Mouse (Mus musculus) midbrain, embryonic 11.5 days (tissue): Measurements from ENCODE around the gene Gm34653. TPM values are rescaled to one million over a fixed set of nuclear protein-coding genes. Genes with fewer than 3 reads are reported as not detected.
A peak's percentile ranks its signal among the peaks of the same experiment; 100 is the strongest.

Experiments used
- ATAC-seq: fragments of 200-750 bp; cut with Nextera tagmentation; 2 replicates; pipeline ENCODE4 v1.8.0; 2017; ENCODE audit warnings: moderate TSS enrichment, moderate library complexity; ENCODE audit not compliant: low FRiP score
- DNase-seq: peaks from one replicate; pipeline ENCODE4 v3.0.0; 2015; ENCODE audit warnings: low spot score; ENCODE audit errors: missing footprints
- H3K27ac ChIP-seq: fragments of 300-500 bp; sonication (generic); 2 replicates; pipeline ENCODE4 v1.5.1; 2014; ENCODE audit warnings: low read depth, low read length
- H3K27me3 ChIP-seq: fragments of 300-500 bp; sonication (generic); 2 replicates; pipeline ENCODE4 v1.6.1; 2014; ENCODE audit warnings: mild to moderate bottlenecking, low read length, moderate library complexity, mixed read lengths; ENCODE audit not compliant: control insufficient read depth, insufficient read depth
- H3K36me3 ChIP-seq: fragments of 300-500 bp; sonication (generic); 2 replicates; pipeline ENCODE4 v1.6.1; 2014; ENCODE audit warnings: mild to moderate bottlenecking, low read length, moderate library complexity, mixed read lengths; ENCODE audit not compliant: control insufficient read depth, insufficient read depth
- H3K4me1 ChIP-seq: fragments of 300-500 bp; sonication (generic); 2 replicates; pipeline ENCODE4 v1.6.1; 2014; ENCODE audit warnings: low read length; ENCODE audit not compliant: control insufficient read depth, insufficient read depth
- H3K4me2 ChIP-seq: fragments of 300-500 bp; sonication (generic); 2 replicates; pipeline ENCODE4 v1.6.1; 2014; ENCODE audit warnings: mild to moderate bottlenecking, moderate library complexity
- H3K4me3 ChIP-seq: fragments of 300-500 bp; sonication (generic); 2 replicates; pipeline ENCODE4 v1.5.1; 2014; ENCODE audit warnings: low read depth, low read length
- H3K9ac ChIP-seq: fragments of 300-500 bp; sonication (generic); 2 replicates; pipeline ENCODE4 v1.6.1; 2014; ENCODE audit warnings: low read length
- H3K9me3 ChIP-seq: fragments of 300-500 bp; sonication (generic); 2 replicates; pipeline ENCODE4 v1.6.1; 2016; ENCODE audit warnings: low read length; ENCODE audit not compliant: control insufficient read depth
- WGBS: fragments of 180-500 bp; shearing (Covaris S2); extraction: QIAGEN DNeasy Blood & Tissue Kit; methylation state at CpG from one replicate; pipeline ENCODE4 v1.1.7; 2014; 5-methylcytosine and 5-hydroxymethylcytosine counted together
- polyA plus RNA-seq: library from polyadenylated mRNA; unstranded; fragments of >200 nt; fragmentation: Nextera tagmentation; extraction: Ambion mirVana; gene quantifications from 2 replicates; pipeline ENCODE4 v1.2.1, GENCODE M21; 2014

Gene Gm34653
- polyA plus RNA-seq, 1 experiment from 2014 or later = not detected

- Histone ChIP-seq H3K9me3 (no peaks in the 10 kb centered on the region), H3K4me1 (peaks cover 15% of the 10 kb centered on the region), H3K27me3 (peaks cover 9% of the 10 kb centered on the region), H3K27ac (no peak overlapping the region), H3K4me3 (peak overlapping the region; percentile 90), H3K4me2 (peak overlapping the region; percentile 61), H3K36me3 (0 out of 2 replicates have a peak, but pooled peaks cover 4% of the 10 kb centered on the region), H3K9ac (peak overlapping the region; percentile 55)
- no peak for DNase-seq
- ATAC-seq = no peak
- WGBS = 48% methylated on average over 5 of the region's 5 CpGs
Observed at GRCm38 (mm10) chr2:34869680-34870079, 36.9 kb downstream of the Gm34653 start.

GRCm38 (mm10) chr2:34870520-34871474, 38.0 kb downstream of the Gm34653 start:
- ATAC-seq = peak; percentile 98
- peaks cover 11% of the 10 kb centered on the region for H3K27me3 ChIP-seq
- WGBS = under 1% methylated on average over 67 of the region's 67 CpGs
- DNase-seq = peak; percentile 100
- H3K9ac ChIP-seq = peak overlapping the region; percentile 93
- peak overlapping the region; percentile 90 for H3K4me3 ChIP-seq
- H3K27ac ChIP-seq = peak overlapping the region; percentile 68
- H3K9me3 ChIP-seq = no peaks in the 10 kb centered on the region
- H3K4me2 ChIP-seq = peak overlapping the region; percentile 76
- H3K36me3 ChIP-seq = no peaks in the 10 kb centered on the region
- peaks cover 15% of the 10 kb centered on the region for H3K4me1 ChIP-seq

DNA sequence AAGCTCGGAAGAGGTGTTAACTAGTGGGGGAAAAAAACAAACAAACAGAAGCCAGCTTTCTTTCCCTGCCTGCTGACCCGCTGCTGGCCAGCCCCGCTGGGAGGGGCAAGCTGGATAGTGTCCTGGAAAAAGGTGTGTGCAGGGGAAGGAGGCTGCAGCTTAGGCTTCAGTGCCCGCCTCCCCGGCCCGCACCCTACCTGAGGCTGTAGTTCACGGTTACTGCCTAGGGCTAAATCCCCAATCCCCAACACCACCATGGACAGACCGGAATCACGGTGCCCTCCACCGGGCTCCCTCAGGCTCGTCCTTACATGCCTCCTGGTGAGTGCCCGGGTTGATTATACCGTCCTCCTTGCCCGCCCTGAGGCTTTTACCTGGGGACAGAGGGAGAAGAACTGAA, 41.5 kb downstream of the Gm34653 start, which contains the start of gene Cutal:
Gene Cutal, plus strand, starts transcription at position 126 of the 400 bp plus-strand sequence.
- peaks cover 12% of the 10 kb centered on the region for H3K4me1 ChIP-seq
- H3K27me3 ChIP-seq = peaks cover 13% of the 10 kb centered on the region
- 4% methylated on average over 14 of the region's 14 CpGs for WGBS
- no peak for DNase-seq
- no peak within 1 kb of the TSS for H3K27ac ChIP-seq
- H3K4me3 ChIP-seq = peak within 1 kb of the TSS; percentile 5; the same call in 1 of the 2 replicates
- peak within 1 kb of the TSS; percentile 31 for H3K4me2 ChIP-seq
- H3K9me3 ChIP-seq = no peaks in the 10 kb centered on the region
- H3K36me3 ChIP-seq = no peaks in the 10 kb centered on the region
- H3K9ac ChIP-seq = peak within 1 kb of the TSS; percentile 45
- no peak for ATAC-seq

GRCm38 (mm10) chr2:34874816-34875345, 42.1 kb downstream of the Gm34653 start, which contains the start of gene Psmd5:
TSS of gene Psmd5 (minus strand) at chr2:34874968.
- Histone ChIP-seq H3K9me3 (no peaks in the 10 kb centered on the region), H3K9ac (peak within 1 kb of the TSS; percentile 45), H3K27ac (no peak within 1 kb of the TSS), H3K27me3 (peaks cover 13% of the 10 kb centered on the region), H3K4me1 (peaks cover 6% of the 10 kb centered on the region), H3K4me2 (peak within 1 kb of the TSS; percentile 31), H3K36me3 (no peaks in the 10 kb centered on the region), H3K4me3 (peak within 1 kb of the TSS; percentile 5; the same call in 1 of the 2 replicates)
- ATAC-seq (no peak), DNase-seq (no peak)
- WGBS = 18% methylated on average over 8 of the region's 8 CpGs

- H3K9me3 ChIP-seq = no peaks in the 10 kb centered on the region
- no peak overlapping the region for H3K4me3 ChIP-seq
- H3K27ac ChIP-seq = no peak overlapping the region
- no peaks in the 10 kb centered on the region for H3K4me1 ChIP-seq
- no peak overlapping the region for H3K4me2 ChIP-seq
- H3K27me3 ChIP-seq = peaks cover 2% of the 10 kb centered on the region; the same call in 1 of the 2 replicates
- DNase-seq = no peak
- no peaks in the 10 kb centered on the region for H3K36me3 ChIP-seq
- no peak for ATAC-seq
- WGBS = 88% methylated on average over 10 of the region's 10 CpGs
- H3K9ac ChIP-seq = no peak overlapping the region
Observed at GRCm38 (mm10) chr2:34880054-34880453, 47.2 kb downstream of the Gm34653 start.

DNA sequence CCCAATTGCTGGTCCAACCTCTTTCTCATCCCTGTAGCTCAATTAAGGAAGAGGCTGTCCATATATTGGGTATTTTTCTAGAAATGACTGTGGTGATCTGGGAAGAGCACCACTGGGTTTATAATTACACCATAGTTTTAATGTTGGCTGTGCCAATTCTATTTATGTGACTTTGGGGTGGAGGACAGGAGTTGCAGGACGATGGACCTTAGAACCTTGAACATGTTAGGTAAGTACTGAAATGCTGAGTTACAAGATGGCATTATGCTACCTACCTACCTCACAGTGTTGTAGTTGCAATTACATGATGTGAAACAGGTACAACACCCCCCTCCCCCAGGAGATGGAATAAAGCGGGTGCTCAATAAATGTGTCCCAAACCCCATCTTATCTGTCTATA, 50.0 kb downstream of the Gm34653 start:
- 88% methylated on average over 2 of the region's 2 CpGs for WGBS
- Histone ChIP-seq H3K9me3 (no peaks in the 10 kb centered on the region), H3K4me1 (no peaks in the 10 kb centered on the region), H3K27ac (no peak overlapping the region), H3K27me3 (peaks cover 2% of the 10 kb centered on the region; the same call in 1 of the 2 replicates), H3K9ac (no peak overlapping the region), H3K4me3 (no peak overlapping the region), H3K4me2 (no peak overlapping the region), H3K36me3 (no peaks in the 10 kb centered on the region)
- DNase-seq = no peak
- ATAC-seq = no peak

GRCm38 (mm10) chr2:34883190-34883589, 50.4 kb downstream of the Gm34653 start:
- no peak for ATAC-seq
- H3K9ac ChIP-seq = no peak overlapping the region
- no peak overlapping the region for H3K4me3 ChIP-seq
- no peak overlapping the region for H3K4me2 ChIP-seq
- no peak overlapping the region for H3K27ac ChIP-seq
- no peaks in the 10 kb centered on the region for H3K9me3 ChIP-seq
- H3K27me3 ChIP-seq = peaks cover 2% of the 10 kb centered on the region; the same call in 1 of the 2 replicates
- no peak for DNase-seq
- no peaks in the 10 kb centered on the region for H3K4me1 ChIP-seq
- no peaks in the 10 kb centered on the region for H3K36me3 ChIP-seq
- 65% methylated on average over 5 of the region's 5 CpGs for WGBS

GRCm38 (mm10) chr2:34884186-34884585, 51.4 kb downstream of the Gm34653 start:
- Histone ChIP-seq H3K27ac (no peak overlapping the region), H3K4me3 (no peak overlapping the region)
- WGBS = 82% methylated on average over 2 of the region's 2 CpGs

More at GRCm38 (mm10) chr2:34884186-34884585, 51.4 kb downstream of the Gm34653 start:
- H3K9me3 ChIP-seq = no peaks in the 10 kb centered on the region
- DNase-seq (no peak), ATAC-seq (no peak)
- no peaks in the 10 kb centered on the region for H3K27me3 ChIP-seq
- no peaks in the 10 kb centered on the region for H3K4me1 ChIP-seq
- H3K9ac ChIP-seq = no peak overlapping the region
- H3K36me3 ChIP-seq = no peaks in the 10 kb centered on the region
- H3K4me2 ChIP-seq = no peak overlapping the region
